Mouse (Mus musculus): Measurements from ENCODE around the gene Parn.

DNA sequence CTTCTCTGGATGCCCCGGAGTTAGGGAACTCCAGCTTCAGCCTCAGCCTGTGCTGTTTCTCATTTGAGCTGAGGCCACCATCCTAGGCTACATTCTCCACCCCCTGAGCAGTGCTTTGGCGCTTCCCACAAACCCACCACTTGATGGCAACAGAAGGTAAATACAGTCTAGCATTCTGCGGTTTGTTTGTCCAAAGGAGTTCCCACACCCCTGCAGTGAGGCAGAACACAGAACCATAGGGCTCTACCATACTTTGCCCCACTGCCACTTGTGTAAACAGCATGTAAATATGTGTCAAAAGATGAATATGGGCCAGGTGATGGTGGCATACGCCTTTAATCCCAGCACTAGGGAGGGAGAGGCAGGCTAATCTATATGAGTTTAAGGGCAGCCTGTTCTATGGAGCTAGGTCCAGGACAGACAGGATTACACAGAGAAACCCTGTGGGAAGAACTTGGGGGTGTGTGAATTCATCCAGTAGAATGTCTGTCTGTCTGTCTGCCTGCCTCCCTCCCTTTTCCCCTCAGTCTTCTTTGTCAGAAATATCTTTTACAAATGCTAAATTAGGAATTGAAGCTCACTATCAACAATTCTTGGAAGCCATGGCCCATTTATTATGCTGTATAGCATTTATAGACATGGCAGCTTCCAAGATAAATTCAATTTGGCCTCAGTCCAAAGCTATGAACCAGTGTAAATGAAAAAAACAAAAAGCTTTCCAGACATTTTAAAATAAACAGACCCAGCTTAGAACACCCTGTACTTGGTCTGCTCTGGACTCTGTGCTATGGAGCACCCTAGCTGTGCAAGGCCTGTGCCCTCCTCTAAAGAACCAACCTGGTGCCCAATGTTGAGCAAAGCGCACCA, 79.6 kb downstream of the Parn start:
- no peak for TF ChIP-seq CTCF (IDR thresholded peaks at IDR 0.05; ENCODE audit: control insufficient read depth, insufficient read depth, insufficient replicate concordance, low read depth, low read length)
- TF ChIP-seq POLR2A (IDR thresholded peaks at IDR 0.05; ENCODE audit: control insufficient read depth, low read depth, low read length) = no peak
